Mouse (Mus musculus) bone marrow macrophage, adult 2 months (primary cell): ENCODE data around the gene Cyp1a2. TPM values are rescaled to one million over a fixed set of nuclear protein-coding genes. Genes with fewer than 3 reads are reported as not detected.
A peak's percentile ranks its signal among the peaks of the same experiment; 100 is the strongest.

Experiments
- H3K27ac ChIP-seq: 2 replicates; pipeline ENCODE4 v1.5.1; 2012; ENCODE audit warnings: low read depth, low read length; ENCODE audit not compliant: insufficient read depth
- H3K4me1 ChIP-seq: 2 replicates; pipeline ENCODE4 v1.6.1; 2012; ENCODE audit warnings: low read length; ENCODE audit not compliant: control insufficient read depth, insufficient read depth
- H3K4me3 ChIP-seq: 2 replicates; pipeline ENCODE4 v1.5.1; 2012; ENCODE audit warnings: mild to moderate bottlenecking, low read length, moderate library complexity; ENCODE audit not compliant: insufficient read depth
- CTCF ChIP-seq: IDR thresholded peaks from 2 replicates; pipeline ENCODE4 v1.5.1; 2012; ENCODE audit warnings: low read depth, mild to moderate bottlenecking, low read length, moderate library complexity
- POLR2A ChIP-seq: IDR thresholded peaks from 2 replicates; pipeline ENCODE4 v1.6.1; 2012; ENCODE audit warnings: mild to moderate bottlenecking, low read depth, low read length, borderline replicate concordance
- polyA plus RNA-seq: library from polyadenylated mRNA; stranded (reverse); fragments of >200 nt; gene quantifications from 2 replicates; pipeline ENCODE4 v1.2.4, GENCODE M21; 2012; ENCODE audit not compliant: missing spikeins, insufficient read depth, insufficient read length

Gene Cyp1a2
- polyA plus RNA-seq, 1 experiment, result not detected

DNA sequence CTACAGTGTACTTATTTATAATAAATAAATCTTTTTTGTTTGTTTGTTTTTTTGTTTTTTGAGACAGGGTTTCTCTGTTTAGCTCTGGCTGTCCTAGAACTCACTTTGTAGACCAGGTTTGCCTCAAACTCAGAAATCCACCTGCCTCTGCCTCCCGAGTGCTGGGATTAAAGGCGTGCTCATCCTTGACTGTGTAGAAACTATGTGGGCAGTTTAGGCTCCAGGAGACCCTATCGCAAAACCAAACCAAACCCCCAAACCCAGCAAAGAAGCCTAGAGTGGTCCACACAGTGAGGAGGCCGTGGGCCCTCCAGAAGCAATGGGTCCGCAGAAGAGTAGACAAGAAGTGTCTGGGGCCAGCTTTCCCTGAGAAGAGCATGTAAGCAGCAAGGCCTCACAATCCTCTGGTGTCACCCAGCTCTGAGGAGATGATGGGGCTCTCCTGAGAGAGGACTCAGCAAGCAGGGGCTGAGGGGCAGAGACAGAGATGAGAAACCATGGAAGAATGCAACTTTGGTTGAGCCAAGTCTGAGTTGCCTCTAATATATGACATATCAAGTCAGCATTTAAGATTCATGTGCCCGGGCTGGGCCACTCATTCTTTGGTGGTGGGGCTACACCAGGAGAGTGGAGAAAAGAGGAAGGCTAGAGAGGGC is 33.2 kb downstream of the Cyp1a2 start:
- H3K4me3 ChIP-seq, result no peak overlapping the region
- H3K4me1 ChIP-seq, result peaks cover 48% of the 10 kb centered on the region
- TF ChIP-seq CTCF, result no peak
- no peak for TF ChIP-seq POLR2A
- peak overlapping the region; percentile 91 for H3K27ac ChIP-seq

- H3K27ac ChIP-seq, result peak overlapping the region; percentile 96
- H3K4me1 ChIP-seq, result peaks cover 43% of the 10 kb centered on the region
- H3K4me3 ChIP-seq, result peak overlapping the region; percentile 30
Observed at GRCm38 (mm10) chr9:57647286-57648108, 36.0 kb downstream of the Cyp1a2 start.

GRCm38 (mm10) chr9:57646551-57647103 is 36.9 kb downstream of the Cyp1a2 start:
- TF ChIP-seq CTCF (no peak), POLR2A (no peak)
- H3K4me3 ChIP-seq, result peak overlapping the region; percentile 30
- peak overlapping the region; percentile 96 for H3K27ac ChIP-seq
- peaks cover 45% of the 10 kb centered on the region for H3K4me1 ChIP-seq

More at GRCm38 (mm10) chr9:57647286-57648108, 36.0 kb downstream of the Cyp1a2 start:
- TF ChIP-seq CTCF (no peak), POLR2A (no peak)

DNA sequence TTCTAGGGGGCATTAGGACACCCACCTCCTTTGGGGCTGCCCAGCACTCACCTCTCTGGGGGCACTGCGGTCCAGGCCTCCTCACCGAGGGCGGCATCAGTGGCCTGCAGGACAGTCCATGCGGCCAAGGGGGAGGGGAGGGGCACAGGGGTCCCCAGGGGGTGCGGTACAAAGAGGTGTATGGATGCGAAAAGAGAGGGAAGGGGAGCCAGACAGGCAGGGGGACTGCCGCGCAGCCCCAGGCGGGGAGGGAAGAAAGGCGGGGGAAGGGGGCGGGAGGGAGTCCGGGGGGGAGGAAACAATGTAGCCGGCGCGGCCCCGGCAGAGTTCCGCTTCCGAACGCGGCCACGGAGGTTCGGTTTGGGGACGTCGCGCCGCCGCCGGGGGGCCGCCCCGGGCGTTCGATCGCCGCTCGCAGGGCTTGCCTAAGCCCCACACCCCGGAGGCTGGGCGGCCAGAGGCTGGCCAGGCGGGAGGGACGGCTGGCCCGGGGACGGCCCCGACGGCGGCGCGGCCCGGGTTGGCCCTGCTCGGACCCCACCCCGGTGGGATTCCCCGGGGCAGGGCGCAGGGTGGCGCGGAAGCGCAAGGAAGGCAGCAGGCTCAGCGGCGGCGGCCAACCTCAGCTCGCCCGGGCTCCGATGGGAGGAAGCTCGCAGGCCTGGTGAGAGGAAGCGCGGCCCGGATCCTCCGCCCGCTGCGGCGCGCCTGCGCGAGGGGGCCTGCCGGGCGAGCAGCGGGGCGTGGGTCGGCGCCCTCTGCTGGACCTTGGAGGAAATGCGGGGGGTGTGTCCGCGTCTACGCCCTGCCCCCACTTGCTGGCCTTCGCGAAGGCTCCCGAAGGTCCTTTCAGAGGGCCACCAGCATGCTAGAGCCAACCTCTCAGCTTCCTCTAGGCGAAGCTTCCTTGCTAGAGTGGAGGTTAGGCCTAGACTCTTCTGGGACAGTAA is 38.3 kb downstream of the Cyp1a2 start:
- Histone ChIP-seq H3K4me1 (peaks cover 47% of the 10 kb centered on the region), H3K4me3 (peak overlapping the region; percentile 94), H3K27ac (peak overlapping the region; percentile 100)
- TF ChIP-seq POLR2A (no peak), CTCF (peak; percentile 10; the same call in 1 of the 2 replicates)

DNA sequence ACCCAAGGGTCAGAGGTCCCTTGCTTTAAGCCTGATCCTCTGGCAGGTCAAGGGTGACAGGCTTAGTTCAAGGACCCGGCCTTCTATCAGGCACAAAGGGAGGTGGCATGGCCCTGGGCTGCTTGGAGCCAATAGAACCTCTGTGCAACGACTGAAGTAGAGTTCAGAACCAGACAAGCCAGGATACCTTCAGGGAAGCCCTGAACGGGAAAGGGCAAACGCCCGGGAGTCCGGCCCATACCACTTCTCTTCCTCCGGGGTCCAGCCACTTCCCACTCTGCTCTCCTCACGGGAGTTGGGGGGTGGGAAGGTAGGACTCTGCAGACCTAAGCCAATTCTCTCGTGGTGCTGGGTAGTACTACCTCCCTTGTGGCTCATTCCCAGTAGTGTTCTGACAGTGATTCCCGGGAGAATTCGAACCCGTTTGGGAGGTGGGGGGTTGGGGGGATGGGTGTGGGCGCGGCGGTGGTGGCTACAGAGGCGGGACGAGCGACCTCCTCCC is 39.0 kb downstream of the Cyp1a2 start:
- Histone ChIP-seq H3K27ac (peak overlapping the region; percentile 100), H3K4me1 (peaks cover 52% of the 10 kb centered on the region), H3K4me3 (peak overlapping the region; percentile 94)
- no peak for TF ChIP-seq CTCF
- TF ChIP-seq POLR2A, result no peak

- TF ChIP-seq POLR2A (no peak), CTCF (no peak)
- peak overlapping the region; percentile 100 for H3K27ac ChIP-seq
- peaks cover 57% of the 10 kb centered on the region for H3K4me1 ChIP-seq
- H3K4me3 ChIP-seq, result peak overlapping the region; percentile 94
Observed at GRCm38 (mm10) chr9:57643856-57644180, 39.7 kb downstream of the Cyp1a2 start.

GRCm38 (mm10) chr9:57643169-57643855 is 40.2 kb downstream of the Cyp1a2 start:
- Histone ChIP-seq H3K27ac (peak overlapping the region; percentile 100), H3K4me1 (peaks cover 63% of the 10 kb centered on the region), H3K4me3 (peak overlapping the region; percentile 94)
- TF ChIP-seq CTCF, result no peak; the same call in 1 of the 2 replicates
- no peak for TF ChIP-seq POLR2A

DNA sequence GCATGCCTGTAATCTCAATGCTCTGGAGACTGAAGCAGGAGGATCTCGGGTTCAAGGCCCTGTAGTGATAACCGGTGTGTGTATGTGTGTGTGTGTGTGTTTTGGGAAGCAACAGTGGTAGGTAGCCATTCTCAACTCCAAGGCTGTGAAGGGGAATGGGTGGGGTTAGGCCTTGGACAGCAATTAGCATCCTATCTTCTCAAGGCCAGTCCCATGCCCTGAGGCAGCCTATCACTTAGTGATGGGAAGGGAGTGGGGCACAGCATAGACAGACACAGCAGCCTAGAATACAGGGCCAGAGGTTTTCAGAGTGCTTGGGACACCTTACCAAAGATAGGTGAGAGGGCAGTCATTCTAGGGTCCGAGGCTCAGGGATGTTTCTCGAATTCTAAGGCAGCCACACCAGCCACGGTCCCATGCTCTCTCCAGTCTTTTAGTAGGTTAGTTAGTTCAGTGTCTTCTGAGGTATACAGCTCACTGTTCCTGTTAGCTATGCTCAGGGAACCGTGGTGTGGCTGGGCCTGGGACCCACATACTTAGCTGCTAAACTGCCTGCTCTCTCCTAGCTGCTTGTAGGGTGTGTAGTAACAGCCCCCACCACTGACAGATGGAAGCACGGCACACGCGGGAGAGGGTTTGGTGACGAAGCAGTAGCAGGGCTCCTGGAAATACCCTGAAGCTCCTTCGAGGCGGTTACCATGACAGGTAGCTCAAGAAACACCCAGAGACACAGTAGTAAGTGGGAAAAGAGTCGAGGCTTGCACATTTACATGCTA is 41.5 kb downstream of the Cyp1a2 start:
- no peak overlapping the region for H3K4me3 ChIP-seq
- H3K4me1 ChIP-seq, result peaks cover 59% of the 10 kb centered on the region
- peak overlapping the region; percentile 60; the same call in 1 of the 2 replicates for H3K27ac ChIP-seq
- TF ChIP-seq POLR2A (no peak), CTCF (no peak)
